Mouse (Mus musculus) hindbrain, postnatal 0 days (tissue): Measurements from ENCODE around the gene Parvg. TPM values are rescaled to one million over a fixed set of nuclear protein-coding genes. Genes with fewer than 3 reads are reported as not detected.

Experiments used
- ATAC-seq: fragments of 200-750 bp; cut with Nextera tagmentation; 2 replicates; pipeline ENCODE4 v1.8.0; 2017; ENCODE audit warnings: mild to moderate bottlenecking, moderate TSS enrichment, moderate library complexity
- DNase-seq: peaks from one replicate; pipeline ENCODE4 v3.0.0-alpha.2; 2015; ENCODE audit warnings: low spot score
- H3K27ac ChIP-seq: fragments of 300-500 bp; sonication (generic); 2 replicates; pipeline ENCODE4 v1.5.1; 2014; ENCODE audit warnings: mild to moderate bottlenecking
- H3K27me3 ChIP-seq: fragments of 300-500 bp; sonication (generic); 2 replicates; pipeline ENCODE4 v1.6.1; 2014; ENCODE audit warnings: low read length, mixed read lengths; ENCODE audit not compliant: insufficient read depth
- H3K36me3 ChIP-seq: fragments of 300-500 bp; sonication (generic); 2 replicates; pipeline ENCODE4 v1.6.1; 2014; ENCODE audit warnings: low read length, mixed read lengths; ENCODE audit not compliant: insufficient read depth
- H3K4me1 ChIP-seq: fragments of 300-500 bp; sonication (generic); 2 replicates; pipeline ENCODE4 v1.6.1; 2014; ENCODE audit warnings: antibody characterized with exemption, low read length, mixed read lengths; ENCODE audit not compliant: insufficient read depth
- H3K4me2 ChIP-seq: fragments of 300-500 bp; sonication (generic); 2 replicates; pipeline ENCODE4 v1.6.1; 2014; ENCODE audit warnings: low read depth, mild to moderate bottlenecking, low read length, moderate library complexity, mixed read lengths
- H3K4me3 ChIP-seq: fragments of 300-500 bp; sonication (generic); 2 replicates; pipeline ENCODE4 v1.5.1; 2014; ENCODE audit warnings: low read length
- H3K9ac ChIP-seq: fragments of 300-500 bp; sonication (generic); replicated peaks from 2 replicates; pipeline ENCODE4 v1.6.1; 2014; ENCODE audit warnings: mild to moderate bottlenecking, low read length, moderate library complexity, mixed read lengths
- H3K9me3 ChIP-seq: fragments of 300-500 bp; sonication (generic); 2 replicates; pipeline ENCODE4 v1.6.1; 2016; ENCODE audit warnings: low read length, mixed read lengths
- CTCF ChIP-seq: IDR thresholded peaks from 2 replicates; pipeline ENCODE4 v1.5.1; 2016; ENCODE audit warnings: antibody characterized with exemption, control low read depth, low read depth
- WGBS: fragments of 180-500 bp; shearing (Covaris S2); extraction: QIAGEN DNeasy Blood & Tissue Kit; methylation state at CpG from one replicate; pipeline ENCODE4 v1.1.7; 2014; 5-methylcytosine and 5-hydroxymethylcytosine counted together
- polyA plus RNA-seq: library from polyadenylated mRNA; unstranded; fragments of >200 nt; fragmentation: Nextera tagmentation; extraction: Ambion mirVana; gene quantifications from 2 replicates; pipeline ENCODE4 v1.2.1, GENCODE M21; 2015
- total RNA-seq: library from RNA; depleted of rRNA; stranded (reverse); fragments of >200 nt; gene quantifications from 2 replicates; pipeline ENCODE4 v1.2.3, GENCODE M21; 2014

Parvg gene
- total and polyA plus RNA-seq, 2 experiments from 2014 or later: 1.4 to 1.9 TPM

- Histone ChIP-seq H3K9me3 (no peaks in the 10 kb centered on the region), H3K9ac (no peak overlapping the region), H3K36me3 (no peaks in the 10 kb centered on the region), H3K4me3 (no peak overlapping the region), H3K27me3 (no peaks in the 10 kb centered on the region), H3K4me2 (no peak overlapping the region), H3K27ac (no peak overlapping the region), H3K4me1 (peaks cover 1% of the 10 kb centered on the region)
- no peak for TF ChIP-seq CTCF
- ATAC-seq (peak; percentile 21; the same call in 1 of the 2 replicates), DNase-seq (peak; percentile 7)
- WGBS: 54% methylated on average over 17 of the region's 17 CpGs
Observed at GRCm38 (mm10) chr15:84365675-84366381, 42.0 kb downstream of the Parvg start.

GRCm38 (mm10) chr15:84366574-84366989 is 42.8 kb downstream of the Parvg start:
- Histone ChIP-seq H3K27ac (no peak overlapping the region), H3K4me2 (no peak overlapping the region), H3K9me3 (no peaks in the 10 kb centered on the region), H3K4me3 (no peak overlapping the region), H3K4me1 (no peaks in the 10 kb centered on the region), H3K9ac (no peak overlapping the region), H3K36me3 (no peaks in the 10 kb centered on the region), H3K27me3 (no peaks in the 10 kb centered on the region)
- DNase-seq (peak; percentile 63), ATAC-seq (peak; percentile 80)
- WGBS: 61% methylated on average over 10 of the region's 10 CpGs
- TF ChIP-seq CTCF: no peak

- 66% methylated on average over 8 of the region's 8 CpGs for WGBS
- no peak overlapping the region for H3K4me3 ChIP-seq
- DNase-seq (no peak), ATAC-seq (no peak)
- H3K27me3 ChIP-seq: no peaks in the 10 kb centered on the region
- H3K4me2 ChIP-seq: no peak overlapping the region
- no peak for TF ChIP-seq CTCF
- H3K36me3 ChIP-seq: no peaks in the 10 kb centered on the region
- H3K9ac ChIP-seq: no peak overlapping the region
- no peaks in the 10 kb centered on the region for H3K9me3 ChIP-seq
- no peaks in the 10 kb centered on the region for H3K4me1 ChIP-seq
- H3K27ac ChIP-seq: no peak overlapping the region
Observed at GRCm38 (mm10) chr15:84367402-84367801, 43.6 kb downstream of the Parvg start.

- Histone ChIP-seq H3K4me2 (no peak overlapping the region), H3K4me3 (no peak overlapping the region), H3K9ac (no peak overlapping the region), H3K4me1 (no peaks in the 10 kb centered on the region), H3K27ac (no peak overlapping the region), H3K9me3 (peaks cover 11% of the 10 kb centered on the region), H3K27me3 (no peaks in the 10 kb centered on the region), H3K36me3 (no peaks in the 10 kb centered on the region)
- ATAC-seq: no peak
- WGBS: 70% methylated on average over 5 of the region's 5 CpGs
- no peak for TF ChIP-seq CTCF
- no peak for DNase-seq
Observed at GRCm38 (mm10) chr15:84372801-84373200, 49.0 kb downstream of the Parvg start.

- no peaks in the 10 kb centered on the region for H3K36me3 ChIP-seq
- ATAC-seq: no peak
- H3K4me1 ChIP-seq: no peaks in the 10 kb centered on the region
- no peaks in the 10 kb centered on the region for H3K27me3 ChIP-seq
- no peak for TF ChIP-seq CTCF
- peaks cover 11% of the 10 kb centered on the region for H3K9me3 ChIP-seq
- no peak overlapping the region for H3K4me2 ChIP-seq
- H3K4me3 ChIP-seq: no peak overlapping the region
- no peak for DNase-seq
- no peak overlapping the region for H3K9ac ChIP-seq
- WGBS: 86% methylated on average over 9 of the region's 9 CpGs
- no peak overlapping the region for H3K27ac ChIP-seq
Observed at GRCm38 (mm10) chr15:84378734-84379133, 54.9 kb downstream of the Parvg start.

- Histone ChIP-seq H3K27ac (no peak overlapping the region), H3K27me3 (no peaks in the 10 kb centered on the region), H3K4me3 (no peak overlapping the region), H3K9ac (no peak overlapping the region), H3K9me3 (peaks cover 4% of the 10 kb centered on the region), H3K36me3 (no peaks in the 10 kb centered on the region), H3K4me1 (no peaks in the 10 kb centered on the region), H3K4me2 (no peak overlapping the region)
- no peak for DNase-seq
- no peak for ATAC-seq
- no peak for TF ChIP-seq CTCF
- 77% methylated on average over 10 of the region's 10 CpGs for WGBS
Observed at GRCm38 (mm10) chr15:84380181-84380580, 56.4 kb downstream of the Parvg start.

GRCm38 (mm10) chr15:84384066-84384465 is 60.2 kb downstream of the Parvg start:
- DNase-seq (no peak), ATAC-seq (no peak)
- no peak overlapping the region for H3K4me3 ChIP-seq
- H3K9me3 ChIP-seq: peaks cover 10% of the 10 kb centered on the region; the same call in 1 of the 2 replicates
- H3K36me3 ChIP-seq: no peaks in the 10 kb centered on the region
- no peak overlapping the region for H3K4me2 ChIP-seq
- TF ChIP-seq CTCF: no peak
- H3K9ac ChIP-seq: no peak overlapping the region
- H3K27ac ChIP-seq: no peak overlapping the region
- no peaks in the 10 kb centered on the region for H3K4me1 ChIP-seq
- 94% methylated on average over 9 of the region's 9 CpGs for WGBS
- H3K27me3 ChIP-seq: no peaks in the 10 kb centered on the region
